Mouse (Mus musculus): Measurements from ENCODE around the gene Neurl4. TPM values are rescaled to one million over a fixed set of nuclear protein-coding genes. Genes with fewer than 3 reads are reported as not detected.

Neurl4 gene
- polyA plus RNA-seq, 1 experiment from 2014 or later = 23.0 TPM

DNA sequence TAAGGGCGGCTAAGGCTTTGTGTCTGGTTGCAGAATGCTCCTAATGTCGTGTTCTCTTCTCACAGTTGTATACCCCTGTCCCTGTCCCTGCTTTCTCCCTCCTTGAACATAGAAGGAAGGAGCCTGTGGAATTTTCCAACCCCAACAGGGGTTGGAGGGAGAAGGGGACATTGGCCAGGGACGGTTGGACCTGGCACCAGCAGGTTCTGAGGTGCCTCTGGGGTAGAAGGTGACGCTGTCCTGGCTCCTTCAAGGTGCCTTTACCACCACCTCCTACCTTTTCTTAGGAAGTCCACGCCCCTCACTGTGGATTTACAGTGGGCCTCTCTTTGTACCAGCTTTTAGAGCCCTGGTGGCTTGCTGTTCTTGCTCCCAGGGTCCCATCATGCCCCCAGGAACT, 37.0 kb downstream of the Neurl4 start:
- ATAC-seq (replicated peaks) = no peak
- no peak overlapping the region for H3K4me3 ChIP-seq
- H3K27me3 ChIP-seq = peaks cover 10% of the 10 kb centered on the region; the same call in 1 of the 2 replicates
- whole genome bisulfite sequencing = 69% methylated on average over 5 of the region's 5 CpGs
- peaks cover 27% of the 10 kb centered on the region for H3K4me1 ChIP-seq
- H3K36me3 ChIP-seq = no peaks in the 10 kb centered on the region
- H3K9me3 ChIP-seq = no peaks in the 10 kb centered on the region
- H3K4me2 ChIP-seq (replicated peaks) = no peak overlapping the region
- H3K27ac ChIP-seq (replicated peaks) = no peak overlapping the region
- no peak overlapping the region for H3K9ac ChIP-seq (replicated peaks)

DNA sequence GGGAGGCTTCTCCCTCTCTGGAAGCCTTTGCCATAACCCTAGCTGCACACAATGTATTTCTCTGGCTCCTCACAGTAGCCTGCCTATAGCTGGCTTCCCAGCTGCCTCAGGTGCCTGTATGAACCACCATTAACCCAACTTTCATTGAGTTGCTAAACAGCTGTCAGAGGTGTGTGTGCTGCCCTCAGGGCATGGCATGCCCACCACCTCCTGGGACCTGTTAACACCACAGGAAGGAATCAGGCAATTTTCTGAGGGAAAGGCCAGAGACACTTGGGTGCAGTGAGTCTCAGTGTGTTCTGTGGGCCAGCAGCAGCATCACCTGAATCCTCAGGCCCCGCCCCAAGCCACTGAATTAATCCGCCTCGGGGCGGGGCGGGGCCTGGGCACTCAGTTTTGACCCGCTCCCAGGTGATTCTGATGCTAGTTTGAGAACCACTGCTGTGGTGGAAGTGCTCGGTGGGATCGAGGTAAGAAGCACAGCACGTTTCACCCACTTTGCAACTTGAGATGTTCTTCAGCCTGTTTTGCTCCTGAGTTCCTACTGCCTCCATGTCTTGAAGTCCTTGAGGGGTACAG, 37.6 kb downstream of the Neurl4 start:
- 23% methylated on average over 9 of the region's 9 CpGs for WGBS
- no peak overlapping the region for H3K4me2 ChIP-seq (replicated peaks)
- H3K36me3 ChIP-seq = no peaks in the 10 kb centered on the region
- H3K9me3 ChIP-seq = no peaks in the 10 kb centered on the region
- H3K4me1 ChIP-seq = peaks cover 27% of the 10 kb centered on the region
- peaks cover 10% of the 10 kb centered on the region; the same call in 1 of the 2 replicates for H3K27me3 ChIP-seq
- no peak overlapping the region for H3K27ac ChIP-seq (replicated peaks)
- no peak overlapping the region for H3K4me3 ChIP-seq
- ATAC-seq (replicated peaks) = no peak
- H3K9ac ChIP-seq (replicated peaks) = no peak overlapping the region

DNA sequence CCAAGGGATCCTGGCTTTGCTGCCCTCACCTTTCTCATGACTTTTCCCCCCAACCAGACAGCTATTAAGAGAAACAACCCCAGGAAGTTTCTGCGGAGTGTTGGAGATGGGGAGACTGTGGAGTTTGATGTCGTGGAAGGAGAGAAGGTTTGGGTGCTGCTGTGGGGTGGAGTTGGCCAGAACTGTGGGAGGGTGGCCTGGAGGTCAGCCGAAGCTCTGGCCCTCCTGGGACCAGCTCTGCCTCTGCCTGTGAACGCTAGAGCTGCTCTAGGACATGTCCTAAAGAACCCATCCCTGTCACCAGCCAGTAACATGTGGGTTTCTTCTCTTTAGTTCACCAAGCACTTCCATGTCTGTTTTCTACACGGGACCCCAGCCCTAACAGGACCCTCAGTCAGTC, 38.3 kb downstream of the Neurl4 start:
- Histone ChIP-seq H3K9ac (replicated peaks) (no peak overlapping the region), H3K36me3 (no peaks in the 10 kb centered on the region), H3K9me3 (no peaks in the 10 kb centered on the region), H3K4me1 (peaks cover 27% of the 10 kb centered on the region), H3K4me3 (no peak overlapping the region), H3K27ac (replicated peaks) (no peak overlapping the region), H3K4me2 (replicated peaks) (no peak overlapping the region), H3K27me3 (peaks cover 10% of the 10 kb centered on the region; the same call in 1 of the 2 replicates)
- WGBS = 69% methylated on average over 5 of the region's 5 CpGs
- no peak for ATAC-seq (replicated peaks)

DNA sequence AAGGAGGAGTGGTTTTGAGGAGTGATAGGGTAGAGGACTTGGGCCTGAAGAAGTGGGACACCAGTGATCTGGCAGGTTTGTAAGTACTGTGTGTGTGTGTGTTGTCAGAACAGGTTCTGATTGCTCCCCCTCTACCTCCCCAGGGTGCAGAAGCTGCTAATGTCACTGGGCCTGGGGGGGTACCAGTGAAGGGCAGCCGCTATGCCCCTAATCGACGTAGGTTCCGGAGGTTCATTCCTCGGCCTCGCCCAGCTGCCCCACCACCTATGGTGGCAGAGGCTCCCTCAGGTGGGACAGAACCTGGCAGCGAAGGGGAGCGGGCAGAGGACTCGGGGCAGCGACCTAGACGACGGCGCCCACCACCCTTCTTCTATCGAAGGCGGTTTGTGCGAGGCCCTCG, 38.9 kb downstream of the Neurl4 start:
- H3K9me3 ChIP-seq = no peaks in the 10 kb centered on the region
- no peak overlapping the region for H3K4me2 ChIP-seq (replicated peaks)
- peaks cover 21% of the 10 kb centered on the region for H3K4me1 ChIP-seq
- no peak overlapping the region for H3K9ac ChIP-seq (replicated peaks)
- H3K27me3 ChIP-seq = peaks cover 10% of the 10 kb centered on the region; the same call in 1 of the 2 replicates
- no peaks in the 10 kb centered on the region for H3K36me3 ChIP-seq
- no peak for ATAC-seq (replicated peaks)
- WGBS = 90% methylated on average over 17 of the region's 17 CpGs
- no peak overlapping the region for H3K4me3 ChIP-seq
- H3K27ac ChIP-seq (replicated peaks) = no peak overlapping the region

DNA sequence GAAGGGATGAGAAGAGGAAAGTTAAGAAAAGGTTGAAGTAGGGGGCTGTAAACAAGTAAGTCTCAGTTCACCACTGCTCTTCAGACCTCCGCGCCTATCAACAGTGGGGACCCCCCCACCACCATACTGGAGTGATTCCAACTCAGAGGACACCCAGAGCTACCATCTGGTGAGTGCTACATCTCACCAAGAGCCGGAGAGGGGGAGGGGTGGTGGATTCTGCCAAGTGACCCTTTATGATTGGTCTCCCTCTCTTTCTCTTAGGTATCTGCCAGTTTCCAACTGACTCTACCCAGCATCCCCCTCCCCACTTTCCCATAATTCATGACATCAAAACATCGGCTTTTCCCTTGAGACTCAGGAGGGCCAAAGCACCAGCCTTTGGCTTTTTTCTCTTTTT, 40.1 kb downstream of the Neurl4 start:
- Histone ChIP-seq H3K4me3 (no peak overlapping the region), H3K9ac (replicated peaks) (no peak overlapping the region), H3K27ac (replicated peaks) (no peak overlapping the region), H3K36me3 (no peaks in the 10 kb centered on the region), H3K27me3 (peaks cover 10% of the 10 kb centered on the region; the same call in 1 of the 2 replicates), H3K4me1 (peaks cover 11% of the 10 kb centered on the region), H3K9me3 (no peaks in the 10 kb centered on the region), H3K4me2 (replicated peaks) (no peak overlapping the region)
- ATAC-seq (replicated peaks) = no peak
- 83% methylated on average over 4 of the region's 4 CpGs for WGBS

DNA sequence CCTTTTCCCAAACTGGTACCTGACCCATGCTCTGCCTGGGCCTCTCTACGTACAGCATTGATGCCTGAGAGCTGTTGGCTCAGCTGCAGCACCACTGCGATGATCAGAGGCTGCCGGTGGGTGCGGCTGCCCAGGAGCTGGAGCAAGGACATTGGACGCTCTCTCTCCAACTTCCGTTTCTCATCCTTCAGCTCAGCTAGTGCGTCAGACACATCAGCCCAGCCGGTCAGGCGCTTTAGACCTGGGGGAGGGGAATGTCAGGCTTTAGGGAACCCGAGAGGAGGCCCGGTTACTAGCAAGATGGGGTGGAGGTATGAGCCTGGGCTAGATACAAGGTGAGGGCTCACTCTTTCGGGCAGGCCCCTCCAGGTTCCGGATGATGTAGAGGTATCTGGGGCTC, 44.3 kb downstream of the Neurl4 start:
- 84% methylated on average over 13 of the region's 13 CpGs for WGBS
- Histone ChIP-seq H3K4me1 (peaks cover 18% of the 10 kb centered on the region), H3K27ac (replicated peaks) (no peak overlapping the region), H3K27me3 (no peaks in the 10 kb centered on the region), H3K4me3 (no peak overlapping the region), H3K4me2 (replicated peaks) (no peak overlapping the region), H3K36me3 (no peaks in the 10 kb centered on the region), H3K9ac (replicated peaks) (no peak overlapping the region), H3K9me3 (no peaks in the 10 kb centered on the region)
- ATAC-seq (replicated peaks) = no peak

DNA sequence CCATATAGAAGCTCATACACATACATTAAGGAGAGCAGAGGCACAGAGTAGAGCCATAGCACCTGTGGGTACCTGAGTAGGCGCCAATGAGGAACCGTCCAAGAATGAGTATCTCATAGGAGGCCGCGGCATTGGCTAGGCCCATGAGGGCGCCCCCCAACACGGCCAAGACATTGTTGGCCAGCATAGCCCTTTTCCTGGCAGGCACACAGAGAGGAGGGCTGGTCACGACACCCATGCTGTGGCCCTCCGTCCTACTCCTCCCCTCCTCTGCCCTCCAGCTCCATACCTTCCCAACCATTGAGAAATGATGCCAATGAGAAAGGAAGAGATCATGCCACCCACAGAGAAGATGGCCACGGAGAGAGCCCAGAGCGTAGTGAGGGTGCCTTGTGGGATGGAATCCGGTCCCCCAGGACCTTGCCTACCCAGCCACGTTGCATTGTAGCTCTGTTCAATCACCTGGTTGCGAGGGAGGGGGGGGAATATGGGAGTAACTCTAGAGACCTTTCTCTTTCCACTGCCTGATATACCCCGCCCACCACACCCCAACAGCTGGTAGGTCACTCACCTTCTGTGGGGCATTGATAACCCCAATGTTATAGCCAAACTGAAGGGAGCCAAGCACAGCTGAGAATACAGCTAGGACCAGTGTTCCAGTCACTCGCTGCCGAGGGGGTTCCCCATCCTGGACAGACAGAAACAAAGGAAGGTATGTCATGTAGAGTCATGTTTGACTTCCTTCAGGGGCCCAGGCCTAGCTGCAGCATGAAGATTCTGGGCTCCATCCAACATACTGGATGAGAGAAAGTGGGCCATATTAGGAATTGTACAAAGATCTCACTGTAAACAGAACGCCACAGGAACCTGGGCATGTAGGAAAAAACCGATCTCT, 45.4 kb downstream of the Neurl4 start:
- WGBS = 92% methylated on average over 18 of the region's 18 CpGs
- Histone ChIP-seq H3K27ac (replicated peaks) (no peak overlapping the region), H3K36me3 (no peaks in the 10 kb centered on the region), H3K4me1 (peaks cover 18% of the 10 kb centered on the region), H3K4me2 (replicated peaks) (no peak overlapping the region), H3K9ac (replicated peaks) (no peak overlapping the region), H3K27me3 (no peaks in the 10 kb centered on the region), H3K9me3 (no peaks in the 10 kb centered on the region), H3K4me3 (no peak overlapping the region)
- no peak for ATAC-seq (replicated peaks)

DNA sequence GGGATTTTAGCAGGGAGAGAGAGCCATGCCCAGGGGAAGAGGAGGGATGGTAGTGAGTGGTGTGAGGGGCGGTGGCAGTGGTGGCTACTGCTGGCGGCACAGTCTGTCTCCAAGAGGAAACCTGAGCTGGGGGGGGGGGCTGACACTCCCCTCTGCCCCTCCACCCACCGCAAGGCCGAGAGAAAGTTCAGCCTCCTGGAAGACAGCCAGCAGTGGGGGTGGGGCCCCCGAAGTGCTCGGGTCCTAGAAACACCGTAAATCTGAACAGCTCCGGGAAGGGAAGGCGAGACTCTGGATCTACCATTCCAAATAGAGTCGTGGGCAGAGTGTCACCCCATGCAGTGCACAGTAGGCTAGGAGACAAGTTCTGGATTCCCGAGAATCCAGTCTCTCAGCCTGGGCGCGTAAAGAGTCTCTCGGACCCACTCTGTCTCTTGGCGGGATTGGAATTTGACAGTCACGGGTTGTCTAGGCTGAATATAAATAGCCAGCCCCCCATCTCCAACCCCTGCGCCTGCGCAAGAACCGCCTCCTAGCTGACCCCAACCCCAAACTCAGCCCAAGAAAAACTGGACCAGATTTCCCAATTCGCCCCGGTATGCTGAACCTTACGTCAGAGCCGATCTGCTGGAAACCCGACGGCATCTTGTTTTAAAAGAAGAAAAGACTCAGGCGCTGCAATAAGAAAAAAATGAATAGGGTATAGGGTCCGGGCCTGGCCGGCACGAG, 46.6 kb downstream of the Neurl4 start:
- ATAC-seq (replicated peaks) = peak; percentile 44
- Histone ChIP-seq H3K4me3 (peak overlapping the region; percentile 42), H3K4me1 (peaks cover 18% of the 10 kb centered on the region), H3K27me3 (no peaks in the 10 kb centered on the region), H3K4me2 (replicated peaks) (peak overlapping the region; percentile 48), H3K27ac (replicated peaks) (peak overlapping the region; percentile 64; the same call in 1 of the 2 replicates), H3K9ac (replicated peaks) (peak overlapping the region; percentile 34), H3K36me3 (no peaks in the 10 kb centered on the region), H3K9me3 (no peaks in the 10 kb centered on the region)
- 2% methylated on average over 29 of the region's 29 CpGs for WGBS

DNA sequence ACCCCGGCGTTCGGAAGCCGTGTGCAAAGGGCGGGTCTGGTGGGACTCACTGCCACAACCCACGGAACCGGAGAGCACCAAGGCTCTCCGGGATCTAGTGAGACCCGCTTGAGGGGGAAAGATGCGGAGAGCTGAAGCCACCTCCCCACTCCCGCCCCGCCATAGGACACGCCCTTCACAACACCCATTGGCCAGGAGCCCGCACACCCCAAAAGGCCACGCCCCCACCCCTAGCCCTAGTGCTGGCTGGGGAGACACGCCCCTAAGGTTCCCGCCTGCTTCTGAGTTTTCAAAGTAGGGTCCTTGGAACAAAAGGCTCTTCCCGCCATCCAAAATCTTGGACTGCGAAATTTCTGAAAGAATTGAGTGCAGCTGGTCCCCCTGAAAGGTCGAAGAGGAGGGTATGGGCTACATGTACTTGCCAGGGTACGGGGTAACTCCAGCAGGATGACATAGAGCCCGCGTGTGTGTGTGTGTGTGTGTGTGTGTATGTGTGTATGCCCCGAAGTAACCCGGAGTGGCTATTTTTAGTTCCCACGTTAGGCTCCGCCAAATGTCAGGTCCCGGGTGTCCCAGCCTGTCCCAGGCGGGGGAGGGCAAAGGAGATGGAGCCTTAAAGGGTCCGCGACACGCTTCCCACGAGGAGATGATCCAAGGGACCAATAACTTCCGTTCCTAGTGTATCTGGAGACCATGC, 47.3 kb downstream of the Neurl4 start, which contains the start of gene Slc2a4:
Gene Slc2a4 (minus strand): TSS at position 123 of the 697 bp plus-strand sequence.
- Histone ChIP-seq H3K36me3 (no peaks in the 10 kb centered on the region), H3K9me3 (no peaks in the 10 kb centered on the region), H3K4me3 (peak within 1 kb of the TSS; percentile 42), H3K4me1 (peaks cover 18% of the 10 kb centered on the region), H3K4me2 (replicated peaks) (peak within 1 kb of the TSS; percentile 48), H3K27me3 (no peaks in the 10 kb centered on the region), H3K27ac (replicated peaks) (peak within 1 kb of the TSS; percentile 64), H3K9ac (replicated peaks) (peak within 1 kb of the TSS; percentile 34)
- WGBS = under 1% methylated on average over 34 of the region's 34 CpGs
- peak; percentile 95 for ATAC-seq (replicated peaks)

DNA sequence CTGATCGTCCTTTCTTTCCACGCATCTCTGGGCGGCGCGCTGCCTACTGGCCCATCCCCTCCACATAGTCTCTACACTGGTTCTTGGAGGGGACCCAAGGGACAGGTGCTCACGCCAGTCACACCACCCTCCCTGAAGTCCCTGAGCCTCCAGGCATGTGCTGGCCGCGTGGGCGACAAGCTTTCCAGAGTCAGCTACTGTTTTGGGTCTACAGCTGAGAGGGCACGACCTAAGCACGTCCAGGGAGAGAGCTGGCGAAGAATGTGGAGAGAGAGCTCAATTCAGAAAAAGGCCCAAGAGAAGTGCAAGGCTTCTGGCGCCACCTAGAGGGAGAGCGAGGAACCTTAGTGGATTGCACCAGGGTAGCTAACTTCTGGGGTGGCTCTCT, 47.9 kb downstream of the Neurl4 start:
- peak overlapping the region; percentile 34; the same call in 1 of the 2 replicates for H3K9ac ChIP-seq (replicated peaks)
- WGBS = 0% methylated on average over 14 of the region's 14 CpGs
- H3K9me3 ChIP-seq = no peaks in the 10 kb centered on the region
- peak overlapping the region; percentile 64 for H3K27ac ChIP-seq (replicated peaks)
- H3K27me3 ChIP-seq = no peaks in the 10 kb centered on the region
- no peaks in the 10 kb centered on the region for H3K36me3 ChIP-seq
- H3K4me1 ChIP-seq = peaks cover 18% of the 10 kb centered on the region
- no peak; the same call in 1 of the 2 replicates for ATAC-seq (replicated peaks)
- H3K4me3 ChIP-seq = peak overlapping the region; percentile 42
- peak overlapping the region; percentile 48 for H3K4me2 ChIP-seq (replicated peaks)

DNA sequence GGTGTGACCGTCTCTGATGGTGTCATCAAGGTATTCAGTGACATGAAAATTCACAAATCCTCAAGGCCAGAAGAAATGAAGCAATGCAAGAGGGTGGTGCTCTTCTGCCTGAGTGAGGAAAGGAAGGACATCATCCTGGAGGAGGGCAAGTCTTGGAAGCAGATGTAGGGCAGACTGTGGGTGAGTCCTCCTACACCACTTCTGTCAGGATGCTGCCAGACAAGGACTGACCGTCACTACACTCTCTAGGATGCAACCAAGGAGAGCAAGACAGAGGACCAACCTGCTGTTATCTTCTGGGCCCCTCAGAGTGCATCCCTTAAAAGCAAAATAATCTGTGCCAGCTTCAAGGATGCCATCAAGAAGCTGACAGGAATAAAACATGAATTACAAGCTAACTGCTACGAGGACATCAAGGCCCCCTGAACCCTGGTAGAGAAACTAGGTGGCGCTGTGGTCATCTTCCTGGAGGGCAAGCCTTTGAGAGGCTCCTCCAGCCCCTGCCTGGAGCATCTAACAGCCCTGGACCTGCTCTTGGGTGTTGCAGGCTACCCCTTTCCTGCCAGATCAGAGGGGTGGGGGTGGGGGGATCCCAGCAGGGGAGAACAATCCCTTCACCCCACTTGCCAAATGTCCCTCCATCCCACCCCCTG, 50.1 kb downstream of the Neurl4 start:
- no peaks in the 10 kb centered on the region for H3K27me3 ChIP-seq
- H3K4me3 ChIP-seq = no peak overlapping the region
- H3K4me1 ChIP-seq = peaks cover 18% of the 10 kb centered on the region
- H3K36me3 ChIP-seq = no peaks in the 10 kb centered on the region
- H3K9ac ChIP-seq (replicated peaks) = no peak overlapping the region
- no peak for ATAC-seq (replicated peaks)
- no peaks in the 10 kb centered on the region for H3K9me3 ChIP-seq
- no peak overlapping the region for H3K27ac ChIP-seq (replicated peaks)
- 38% methylated on average over 4 of the region's 4 CpGs for WGBS
- H3K4me2 ChIP-seq (replicated peaks) = no peak overlapping the region
